Mouse (Mus musculus): ENCODE results near the gene Tmem91.
A peak's percentile ranks its signal among the peaks of the same experiment; 100 is the strongest.

Tmem91 gene

DNA sequence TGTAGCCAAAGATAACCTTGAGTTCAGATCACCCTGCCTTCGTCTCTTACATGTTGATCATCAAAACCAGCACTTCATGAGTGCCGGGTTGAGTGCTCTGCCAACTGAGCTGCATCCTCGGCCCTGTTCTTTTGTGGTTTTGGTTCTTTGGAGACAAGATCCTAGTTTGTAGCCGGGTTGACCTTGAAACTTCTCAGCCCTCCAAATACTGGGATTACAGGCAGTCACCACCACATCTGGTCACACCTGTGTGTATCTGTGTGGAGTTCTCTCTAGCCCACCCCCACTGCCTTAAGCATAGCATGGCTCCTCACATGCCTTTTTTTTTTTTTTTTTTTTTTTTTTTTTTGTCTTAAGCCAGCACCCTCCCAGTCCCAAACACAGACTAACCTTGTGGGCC lies 4.9 kb downstream of the Tmem91 start:
- no peak for DNase-seq (ENCODE audit: low spot score)

DNA sequence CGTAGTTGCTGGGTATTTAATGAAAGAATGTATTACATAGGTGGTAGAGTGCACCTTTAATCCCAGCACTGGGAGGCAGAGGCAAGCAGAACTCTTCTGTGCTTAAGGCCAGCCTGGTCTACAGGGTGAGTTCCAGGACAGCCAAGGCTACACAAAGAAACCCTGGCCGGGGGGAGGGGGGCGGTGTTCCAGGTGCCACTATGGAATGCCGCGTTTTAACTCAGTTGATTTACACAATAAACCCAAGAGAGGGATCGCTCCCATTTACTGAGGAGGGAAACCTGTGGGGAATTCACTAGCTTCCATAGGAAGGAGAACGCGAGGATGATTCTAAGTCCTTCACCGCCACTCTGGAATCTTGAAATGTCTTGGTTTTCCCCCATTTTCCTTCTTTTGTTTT lies 5.3 kb downstream of the Tmem91 start:
- no peak for DNase-seq (ENCODE audit: low spot score)

DNA sequence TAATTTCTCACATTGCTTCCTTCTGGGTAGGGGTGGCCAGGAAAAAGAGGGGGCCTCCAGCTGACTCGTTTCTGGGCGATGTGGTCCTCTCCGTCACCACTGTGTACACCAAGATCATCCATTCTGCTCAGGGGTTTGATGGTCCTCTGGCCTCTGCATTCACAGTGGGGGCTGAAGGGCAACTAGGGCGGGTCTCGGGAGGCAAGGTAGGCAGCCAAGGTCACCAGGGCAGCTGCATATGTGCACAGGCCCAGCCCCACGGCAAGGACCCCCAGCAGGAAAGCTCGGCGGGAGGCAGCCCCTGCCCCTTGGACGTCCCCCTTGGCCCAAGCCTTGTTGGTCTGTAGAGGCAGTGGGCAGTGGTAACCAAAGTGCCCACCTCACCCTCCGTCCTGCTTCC lies 5.8 kb downstream of the Tmem91 start:
- no peak for DNase-seq (ENCODE audit: low spot score)

DNA sequence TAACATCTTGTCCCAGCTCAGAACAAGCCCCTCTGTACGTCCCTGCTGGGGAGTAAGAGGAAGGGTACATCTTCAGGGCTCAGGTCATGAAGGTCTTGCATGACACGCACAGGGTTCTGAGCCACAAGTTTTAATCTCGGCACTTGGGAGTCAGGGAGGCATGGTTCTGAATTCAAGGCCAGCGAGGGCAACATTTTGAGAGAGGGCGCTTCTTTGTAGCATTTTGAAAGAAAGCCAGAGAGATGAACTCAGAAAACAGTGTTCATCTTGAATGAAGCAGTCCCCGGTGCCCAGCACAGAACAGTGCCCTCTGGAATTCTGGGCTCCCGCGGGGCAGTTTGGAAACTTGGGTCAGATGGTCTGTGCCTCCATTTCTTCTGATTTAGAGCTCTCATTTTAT lies 8.6 kb downstream of the Tmem91 start:
- no peak for DNase-seq (ENCODE audit: low spot score)

DNA sequence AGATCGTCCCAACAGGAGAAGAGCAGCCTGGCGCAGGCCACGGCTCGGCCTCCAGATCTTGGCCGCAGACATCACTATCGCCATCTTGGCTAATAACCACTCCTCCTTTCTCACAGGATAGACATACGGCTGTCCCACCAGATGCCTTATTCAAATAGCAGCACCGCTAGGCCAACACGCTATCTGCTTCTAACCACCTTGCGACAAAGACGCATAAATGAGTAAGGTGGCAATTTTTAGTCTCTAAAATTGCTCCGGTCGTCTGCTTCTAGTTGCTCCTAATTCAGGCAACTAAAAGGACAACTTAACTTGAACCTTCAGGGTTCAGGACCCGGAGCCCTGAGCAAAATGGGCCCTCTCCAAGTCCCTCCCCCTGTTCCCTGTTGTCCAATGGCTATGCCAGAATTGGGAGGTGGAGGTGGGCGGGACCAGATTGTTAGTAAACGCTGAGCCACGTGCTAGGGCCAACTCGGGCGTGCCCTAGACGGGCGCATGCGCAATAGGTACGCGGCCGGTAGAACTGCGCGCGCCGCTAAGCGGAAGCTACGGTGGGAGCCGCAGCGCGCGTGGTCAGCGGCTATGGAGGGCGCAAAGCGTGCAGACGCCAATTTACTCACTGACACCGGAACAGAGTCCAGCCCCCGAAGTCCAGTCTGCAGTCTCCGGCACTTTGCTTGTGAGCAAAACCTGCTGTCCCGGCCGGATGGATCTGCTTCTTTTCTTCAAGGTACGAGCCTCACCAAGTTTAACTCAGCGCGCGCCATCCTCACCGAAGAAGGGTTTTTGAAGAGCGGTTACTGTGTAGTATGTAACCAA lies 16.1 kb downstream of the Tmem91 start, which contains the start of the genes Bckdha and Exosc5:
TSS of gene Bckdha (minus strand) at position 325 of the 816 bp plus-strand sequence.
TSS of gene Exosc5 (plus strand) at position 508 of the 816 bp plus-strand sequence.
- DNase-seq (ENCODE audit: low spot score) = peak; percentile 99

DNA sequence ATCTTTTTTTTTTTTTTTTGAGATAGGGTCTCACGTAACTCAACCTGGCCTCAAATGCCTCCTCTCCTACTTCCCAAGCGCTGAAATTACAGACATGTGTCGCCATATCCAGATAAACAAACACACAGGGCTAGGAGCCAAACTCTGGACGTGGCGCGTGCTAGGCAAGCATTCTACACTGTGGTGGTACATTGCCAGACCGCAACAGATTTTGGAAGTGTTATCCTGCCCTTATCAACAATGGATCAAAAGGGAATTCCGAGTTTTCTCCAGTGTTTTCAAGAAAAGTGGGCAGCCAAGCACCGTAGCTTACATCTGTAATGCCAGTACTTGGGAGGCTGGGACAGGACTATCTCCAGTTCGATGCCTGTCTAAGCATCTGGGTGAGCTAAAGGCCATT lies 17.2 kb downstream of the Tmem91 start:
- DNase-seq (ENCODE audit: low spot score) = no peak

DNA sequence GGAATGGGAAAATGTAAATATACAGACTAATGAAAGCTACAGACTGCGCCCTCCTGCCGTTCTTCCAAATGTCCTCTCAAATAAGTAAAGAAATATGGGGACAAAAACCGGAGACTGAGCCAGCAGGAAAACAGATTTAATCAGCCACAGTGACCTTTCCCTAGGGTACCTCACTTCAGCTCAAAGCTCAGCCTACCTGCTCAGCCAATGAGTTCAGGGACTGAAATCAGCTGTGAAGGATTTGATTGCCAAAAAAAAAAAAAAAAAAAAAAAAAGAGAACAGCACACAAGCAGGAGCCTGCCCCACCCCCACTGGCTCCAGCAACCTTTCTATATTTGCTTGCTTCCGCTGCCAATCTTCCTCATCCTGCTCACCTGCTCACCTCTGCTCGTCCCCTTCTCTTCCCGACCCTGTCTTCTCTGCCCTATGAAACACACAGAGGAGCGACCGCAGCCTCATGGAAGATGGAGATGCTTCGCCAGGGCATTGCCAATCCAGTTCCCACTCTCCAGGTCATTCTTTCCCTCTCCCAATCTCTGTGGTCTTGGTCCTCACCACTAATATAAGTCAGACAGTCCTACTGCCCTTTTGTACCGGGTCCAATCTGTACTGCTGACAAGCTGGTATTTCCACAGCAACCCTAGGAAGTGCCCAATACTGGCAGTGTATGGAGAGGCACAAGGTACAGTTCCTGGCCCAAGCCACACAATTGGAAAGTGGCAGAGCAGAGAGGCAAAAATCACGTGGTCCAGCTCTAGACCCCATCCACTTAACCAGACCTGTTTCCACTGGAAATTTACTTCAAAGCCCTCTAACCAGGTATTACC lies 19.2 kb downstream of the Tmem91 start:
- no peak for DNase-seq (ENCODE audit: low spot score)

DNA sequence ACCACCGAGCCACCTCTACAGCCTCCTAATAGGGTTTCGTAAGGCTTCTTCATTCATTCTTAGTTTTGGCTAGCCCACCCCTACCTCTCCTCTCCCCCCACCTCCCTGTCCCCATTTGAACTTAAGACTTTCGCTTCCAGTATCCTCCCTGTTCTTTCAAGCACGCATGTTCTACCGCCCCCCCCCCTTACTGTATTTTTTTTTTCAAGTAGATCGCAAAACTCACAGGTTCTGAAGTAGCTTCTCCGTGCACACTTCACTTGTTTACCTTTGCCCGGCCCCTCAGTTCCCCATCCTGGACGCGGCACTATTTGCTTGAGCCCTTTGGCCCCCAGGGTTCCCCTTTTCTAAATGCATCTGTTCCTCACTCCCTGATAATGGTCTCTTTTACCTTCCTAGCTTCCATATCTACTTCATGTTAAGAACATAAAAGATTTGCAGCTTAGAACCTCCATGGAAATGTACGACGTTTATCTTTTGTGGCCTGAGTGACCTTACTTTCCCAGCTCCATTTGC lies 22.7 kb downstream of the Tmem91 start:
- no peak for DNase-seq (ENCODE audit: low spot score)

DNA sequence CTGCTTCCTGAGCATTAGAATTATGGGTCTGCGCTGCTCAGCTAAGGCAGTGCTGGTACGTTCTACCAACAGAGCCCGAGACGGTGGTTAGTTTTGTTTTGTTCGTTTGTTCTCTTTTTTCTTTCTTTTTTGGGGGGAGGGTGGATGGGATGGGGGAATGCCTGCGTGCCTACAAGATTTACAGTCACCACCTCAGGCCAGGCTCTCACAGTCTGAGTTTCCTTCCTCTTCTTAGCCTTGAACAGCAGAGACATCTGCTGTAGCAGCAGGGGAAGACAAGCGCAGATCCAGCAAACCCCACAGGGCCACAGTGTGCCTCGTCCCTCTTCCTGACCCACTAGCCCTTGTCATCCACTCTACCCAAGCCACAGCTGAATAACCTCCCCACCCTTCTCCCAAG lies 23.7 kb downstream of the Tmem91 start:
- DNase-seq (ENCODE audit: low spot score) = no peak

DNA sequence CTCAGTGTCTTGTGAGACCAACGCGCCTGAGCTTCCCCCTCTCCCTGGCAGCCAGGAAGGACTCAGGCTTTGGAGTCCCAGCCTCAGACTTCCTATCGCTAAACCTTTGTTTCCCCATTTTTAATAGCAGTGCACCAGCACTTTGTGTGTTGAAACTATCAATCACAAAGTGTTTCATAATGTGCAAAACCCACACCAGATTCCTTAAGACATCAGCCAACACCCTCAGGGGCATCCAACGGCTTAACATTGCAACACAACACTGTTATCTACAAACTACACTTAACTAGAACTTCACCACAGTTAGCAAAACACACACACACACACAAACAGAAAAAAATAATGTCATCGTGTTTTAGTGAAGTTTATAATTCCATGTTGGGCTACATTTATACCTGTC lies 25.1 kb downstream of the Tmem91 start:
- no peak for DNase-seq (ENCODE audit: low spot score)

DNA sequence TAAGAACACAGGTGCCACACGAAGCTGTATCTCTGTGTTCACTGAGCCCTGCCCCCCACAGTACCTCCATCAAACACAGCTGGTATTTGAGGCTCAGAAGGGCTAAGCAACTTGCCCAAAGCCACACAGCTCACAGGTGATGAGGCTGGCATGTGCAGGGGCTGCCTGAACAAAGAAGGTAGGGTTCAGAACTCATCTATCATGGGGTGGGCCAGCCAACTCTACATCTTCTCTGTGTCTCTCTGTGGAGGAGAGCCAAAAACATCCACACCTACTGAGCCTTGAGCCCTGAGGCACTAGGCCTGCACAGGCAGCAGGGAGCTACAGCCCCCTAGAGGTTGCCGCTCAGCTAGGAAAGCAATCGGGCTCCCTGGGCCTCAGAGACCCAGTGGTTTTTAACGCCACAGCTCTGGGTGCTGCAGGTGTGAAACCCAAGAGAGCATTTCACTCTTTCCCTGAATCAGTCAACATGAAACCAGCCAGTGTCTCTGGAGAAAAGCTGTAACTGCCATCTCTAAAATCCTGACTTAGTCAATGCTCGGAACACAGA lies 27.3 kb downstream of the Tmem91 start:
- DNase-seq (ENCODE audit: low spot score) = no peak

DNA sequence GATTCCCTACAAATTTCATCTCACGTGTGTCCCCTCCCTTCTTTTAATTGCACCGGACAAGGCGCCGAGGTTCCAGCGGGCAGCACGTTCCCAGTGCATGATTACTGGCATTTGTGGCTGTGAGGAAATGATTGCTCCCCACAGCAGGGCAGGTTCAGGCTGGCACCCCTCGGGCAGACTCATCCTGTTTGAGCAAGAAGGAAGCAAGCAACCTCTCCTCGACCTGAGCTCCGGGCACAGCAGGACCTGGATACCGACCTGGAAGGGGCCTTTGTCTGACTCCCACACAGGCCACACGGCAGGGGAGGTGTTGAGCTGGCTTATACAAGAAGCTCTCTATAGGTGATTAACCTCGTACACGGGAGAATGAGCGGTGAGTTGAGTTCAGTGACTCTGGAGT lies 29.9 kb downstream of the Tmem91 start:
- DNase-seq (ENCODE audit: low spot score) = no peak

DNA sequence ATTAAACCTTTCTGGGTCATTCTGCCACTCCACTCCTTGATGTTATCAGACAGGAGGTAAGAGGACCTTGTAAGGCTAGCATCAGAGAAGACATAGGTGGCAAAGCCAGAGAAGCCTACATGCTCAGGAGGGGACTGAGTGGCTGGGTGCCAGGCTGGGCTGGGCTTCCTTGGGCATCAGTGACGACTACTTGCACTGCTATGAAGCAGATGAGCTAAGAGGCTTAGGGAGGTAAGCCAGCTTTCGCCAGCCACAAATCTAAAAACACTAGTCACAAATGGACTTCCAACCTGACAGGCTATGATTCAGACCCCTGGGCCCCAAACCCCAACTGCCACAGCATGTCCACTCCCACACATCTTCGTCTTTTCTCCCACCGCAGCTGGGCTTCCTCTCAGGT lies 30.3 kb downstream of the Tmem91 start:
- no peak for DNase-seq (ENCODE audit: low spot score)

DNA sequence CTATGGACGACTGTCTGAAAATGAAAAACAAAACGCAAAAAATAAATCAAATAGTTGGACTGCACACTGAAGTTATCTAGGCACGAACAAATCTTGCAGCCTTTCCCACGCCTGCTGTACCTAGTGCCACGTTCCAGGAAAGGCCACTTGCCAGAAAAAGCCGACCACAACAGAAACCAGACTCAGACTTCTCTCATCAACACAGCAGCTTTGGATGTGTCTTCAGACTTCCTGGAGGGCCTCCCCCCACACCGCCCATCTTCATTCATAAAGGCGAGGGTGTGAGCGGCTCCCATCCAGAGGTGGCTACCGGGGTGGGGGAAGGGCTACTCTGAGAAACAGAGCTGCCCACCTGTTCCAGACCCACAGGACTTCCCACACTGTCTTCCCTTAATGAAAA lies 30.8 kb downstream of the Tmem91 start:
- no peak for DNase-seq (ENCODE audit: low spot score)

DNA sequence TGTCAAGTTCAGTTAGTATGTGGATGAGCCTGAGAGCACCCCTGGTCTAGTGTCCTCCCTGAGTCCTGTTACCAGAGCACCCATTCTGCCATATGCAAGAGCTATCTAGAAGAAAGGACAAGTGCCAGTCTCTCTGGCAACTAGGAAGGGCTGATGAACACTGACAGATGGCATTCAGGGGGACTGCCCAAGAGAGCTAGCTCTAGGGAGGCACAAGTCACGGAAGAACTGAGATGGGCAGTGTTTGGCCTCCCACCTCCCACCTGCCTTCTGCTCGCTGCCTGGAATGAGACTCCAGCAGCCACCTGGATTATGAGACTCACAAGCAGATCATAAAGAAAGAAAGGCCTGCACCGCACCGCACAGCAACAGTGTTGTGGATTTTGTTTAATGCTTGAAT lies 35.2 kb downstream of the Tmem91 start:
- DNase-seq (ENCODE audit: low spot score) = no peak

DNA sequence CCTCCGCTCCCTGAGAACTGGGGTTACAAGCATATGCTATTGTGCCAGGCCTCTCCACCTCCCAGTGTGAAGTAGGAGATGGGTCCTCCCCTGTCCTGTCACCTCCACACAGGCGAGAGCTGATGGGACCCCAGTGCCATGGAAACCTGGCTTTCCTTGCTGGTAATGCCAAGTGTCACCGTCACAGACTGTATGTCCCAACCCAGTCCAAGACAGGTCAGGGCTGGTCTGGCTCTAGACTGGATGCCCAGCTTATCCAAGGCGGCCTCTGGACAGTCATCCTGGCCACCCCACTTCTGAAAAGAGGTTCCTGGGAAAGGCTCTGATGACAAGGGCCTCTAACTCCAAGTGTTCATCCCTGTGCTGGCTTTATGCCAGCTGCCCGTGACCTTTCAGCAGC lies 37.9 kb downstream of the Tmem91 start:
- no peak for DNase-seq (ENCODE audit: low spot score)

DNA sequence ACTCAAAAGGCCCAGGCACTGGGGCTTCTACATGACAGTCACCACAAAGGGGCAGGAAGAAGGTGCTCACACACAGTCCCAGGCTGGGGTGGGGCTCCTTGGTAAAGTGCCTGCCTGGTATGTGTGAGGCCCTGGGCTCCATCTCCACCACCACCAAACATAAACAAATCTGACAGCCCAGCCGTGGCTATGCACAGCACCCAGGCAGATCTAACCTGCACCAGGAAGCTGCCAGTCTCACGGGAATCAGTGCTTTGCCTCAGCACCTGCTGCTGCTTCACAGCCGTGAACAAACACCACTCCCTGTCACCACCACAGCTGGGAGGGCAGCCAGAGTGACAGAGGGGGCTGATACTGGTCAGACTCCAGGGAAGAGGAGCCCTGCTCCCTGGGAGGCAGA lies 38.6 kb downstream of the Tmem91 start:
- no peak for DNase-seq (ENCODE audit: low spot score)

DNA sequence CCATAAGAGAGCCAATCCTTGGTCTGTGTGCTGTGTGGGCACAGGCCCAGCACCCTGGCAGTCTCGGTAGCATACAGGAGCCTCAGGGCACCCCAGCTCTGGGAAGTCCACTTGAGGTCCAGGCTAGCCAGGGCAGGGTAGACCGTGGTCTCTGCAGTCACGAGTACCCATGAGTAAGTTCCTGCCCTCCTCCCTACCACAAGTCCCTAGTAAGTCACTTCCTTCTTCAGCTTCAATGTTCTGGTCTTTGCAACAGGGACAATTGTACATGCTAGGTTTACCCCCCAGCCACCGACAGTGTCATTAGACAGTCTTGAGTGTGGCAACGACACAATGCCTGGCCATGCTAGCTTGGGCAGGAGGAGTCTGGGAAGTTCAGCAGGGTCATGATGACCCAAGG lies 42.3 kb downstream of the Tmem91 start:
- no peak for DNase-seq (ENCODE audit: low spot score)

DNA sequence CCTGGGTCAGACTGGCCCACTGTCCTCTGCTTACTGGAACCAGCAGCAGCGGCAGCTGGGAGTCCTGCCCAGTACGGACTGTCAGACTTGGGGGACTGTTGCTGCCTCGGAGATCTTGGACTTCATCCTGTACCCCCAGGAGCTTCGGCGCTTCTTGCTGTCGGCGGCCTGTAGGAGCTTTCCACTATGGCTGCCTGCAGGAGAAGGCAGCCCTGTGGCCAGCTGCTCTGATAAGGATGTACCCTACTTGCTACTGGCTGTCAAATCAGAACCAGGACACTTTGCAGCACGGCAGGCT lies 46.7 kb downstream of the Tmem91 start:
- DNase-seq (ENCODE audit: low spot score) = no peak

DNA sequence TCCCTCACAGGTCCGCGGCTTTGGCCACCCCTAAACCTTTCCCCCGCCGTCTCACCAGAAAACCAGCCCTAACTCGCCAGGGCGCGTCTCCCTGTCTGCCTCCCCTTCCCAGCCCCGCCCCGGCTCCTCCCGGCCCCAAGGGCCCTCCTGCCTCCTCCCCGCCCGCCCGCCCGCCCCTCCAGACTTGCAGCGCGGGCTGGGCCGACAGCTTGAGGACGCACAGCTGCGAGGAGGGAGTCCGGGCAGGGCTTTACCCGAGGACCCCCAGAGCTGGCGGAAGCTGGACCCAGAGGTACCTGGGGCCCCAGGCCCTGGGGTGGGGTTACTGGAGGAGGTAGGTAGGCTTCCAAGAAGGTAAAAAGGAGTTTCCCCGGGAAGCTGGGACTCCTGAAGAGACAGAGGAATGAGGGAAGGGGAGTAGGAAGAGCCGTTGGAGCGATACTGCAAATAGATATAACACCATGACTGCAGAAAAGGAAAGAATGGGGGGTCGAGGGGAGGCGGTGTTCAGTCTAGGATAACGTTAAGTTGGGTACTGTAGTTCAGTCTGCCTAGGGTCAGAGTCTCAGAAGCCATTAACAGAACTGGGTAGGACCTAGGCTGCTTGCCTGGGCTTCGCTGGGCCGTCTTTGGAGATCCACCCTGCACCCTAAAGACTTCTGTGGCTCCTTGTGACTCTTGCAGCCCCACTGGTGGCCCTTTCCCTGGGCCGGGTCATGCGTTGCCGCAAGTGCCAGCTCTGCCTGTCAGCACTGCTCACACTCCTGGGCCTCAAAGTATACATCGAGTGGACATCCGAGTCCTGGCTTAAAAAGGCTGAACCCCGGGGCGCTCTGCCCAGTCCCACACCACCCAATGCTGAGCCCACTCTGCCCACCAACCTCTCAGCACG lies 47.3 kb downstream of the Tmem91 start:
- no peak for DNase-seq (ENCODE audit: low spot score)

DNA sequence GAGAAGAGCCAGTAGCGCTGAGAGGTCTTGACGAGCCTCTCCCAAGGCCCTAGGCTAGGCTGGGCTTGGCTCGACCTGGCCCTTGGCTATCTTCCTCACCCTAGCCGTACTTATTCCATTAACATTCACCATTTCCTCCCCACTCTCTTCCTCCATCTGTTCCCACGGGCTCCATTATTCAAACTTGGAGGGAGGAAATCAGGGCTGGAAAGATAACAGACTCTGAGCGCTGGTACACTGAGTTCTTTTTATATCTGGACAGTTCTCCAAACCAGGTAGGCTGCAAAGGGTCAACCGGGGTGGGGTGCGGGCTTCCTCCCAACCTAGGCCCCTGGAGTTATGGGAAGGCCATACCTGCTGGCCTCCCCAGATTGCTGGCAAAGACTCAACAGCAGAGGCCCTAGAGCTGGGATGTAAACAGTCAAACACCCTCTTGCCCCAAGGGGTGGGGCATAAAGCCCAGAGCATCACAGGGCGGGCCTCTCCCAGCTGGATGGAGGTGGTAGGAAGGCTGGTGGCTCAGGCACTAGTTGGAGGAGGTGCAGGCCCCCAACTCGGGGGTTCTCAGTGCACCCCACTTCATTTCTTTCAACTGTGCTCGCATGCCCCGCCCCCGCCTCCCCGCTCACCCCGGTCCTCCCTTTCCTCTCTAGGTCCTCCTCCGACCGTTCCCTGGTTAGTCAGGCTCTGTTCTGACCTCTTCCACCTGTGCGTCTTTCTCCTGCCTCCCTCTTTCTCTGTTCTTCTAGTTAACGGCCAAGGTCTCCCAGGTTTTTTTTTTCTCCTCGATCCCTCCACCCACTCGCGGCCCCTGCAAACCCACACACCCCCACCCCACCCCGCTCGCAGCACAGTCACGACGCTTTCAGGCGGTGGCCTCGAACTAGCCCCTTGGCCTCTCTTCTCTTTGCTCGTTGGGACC lies 48.2 kb downstream of the Tmem91 start, which contains the start of gene B3gnt8:
TSS of gene B3gnt8 (plus strand) at position 146 of the 922 bp plus-strand sequence.
- no peak for DNase-seq (ENCODE audit: low spot score)
